Mouse (Mus musculus): ENCODE results near the gene Hoxa10. TPM values are rescaled to one million over a fixed set of nuclear protein-coding genes. Genes with fewer than 3 reads are reported as not detected.

Gene Hoxa10
- polyA plus RNA-seq, 2 experiments = 0.04 TPM; not detected in 1

DNA sequence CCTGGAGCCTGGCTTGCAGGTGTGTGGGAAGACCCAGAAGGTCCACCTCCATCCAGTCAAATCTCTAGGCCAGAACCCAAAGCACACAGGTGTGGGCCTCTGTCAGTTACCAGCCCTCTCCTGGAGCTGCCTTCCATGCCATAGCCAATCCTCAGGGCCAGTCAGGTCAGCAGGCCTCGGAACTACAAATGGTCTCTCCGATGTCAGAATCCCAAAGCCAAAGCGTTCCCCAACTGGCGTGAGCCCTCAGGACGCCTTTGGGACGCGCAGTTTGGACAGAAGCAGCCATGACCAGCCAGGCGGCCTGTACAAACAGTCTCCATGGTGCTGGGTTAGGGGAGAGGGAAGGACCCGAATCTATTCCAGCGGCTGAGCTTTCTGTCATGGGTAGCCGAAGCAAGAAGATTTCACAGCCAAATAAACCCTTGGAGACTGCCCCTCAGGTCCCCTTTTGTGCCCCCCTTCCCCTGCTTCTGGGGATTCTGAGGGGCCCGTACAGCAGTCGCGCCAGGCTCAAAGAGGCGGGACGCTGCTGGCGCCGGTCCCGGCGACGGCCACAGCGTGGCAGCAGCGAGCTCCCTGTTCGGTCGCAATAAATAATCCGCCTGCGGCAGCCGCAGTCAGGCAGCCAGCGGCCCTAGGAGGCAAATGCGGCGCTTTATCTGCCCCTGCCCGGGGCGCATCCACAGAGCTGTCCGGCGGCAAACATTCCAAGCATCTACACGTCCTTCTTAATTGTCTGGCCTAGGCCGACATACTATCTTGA, 29.3 kb downstream of the Hoxa10 start:
- DNase-seq (ENCODE audit: low read depth in 3 of 3, low spot score in 3 of 3) (no peak), ATAC-seq (ENCODE audit: insufficient read depth) (no peak)
- no peak overlapping the region for H3K9ac ChIP-seq (replicated peaks)
- TF ChIP-seq EP300 (IDR thresholded peaks at IDR 0.05; ENCODE audit: low read depth) = no peak
- peak; percentile 72 for TF ChIP-seq CTCF (IDR thresholded peaks at IDR 0.05; ENCODE audit: low read depth)
- no peaks in the 10 kb centered on the region for H3K36me3 ChIP-seq (replicated peaks; ENCODE audit: control insufficient read depth, insufficient read depth, low read depth)
- H3K4me2 ChIP-seq (ENCODE audit: low read depth) = no peak overlapping the region; the same call in 1 of the 2 replicates
- H3K4me3 ChIP-seq (ENCODE audit: insufficient read depth in 1 of 2, low read depth in 2 of 2, low read length in 2 of 2) = no peak overlapping the region
- H3K4me1 ChIP-seq (replicated peaks; ENCODE audit: control insufficient read depth in 2 of 2, insufficient read depth in 2 of 2, low read length in 1 of 2) = no peaks in the 10 kb centered on the region
- peaks cover 97% of the 10 kb centered on the region for H3K27me3 ChIP-seq (ENCODE audit: control insufficient read depth, insufficient read depth, low read length)
- 2% methylated on average over 37 of the region's 37 CpGs for WGBS (ENCODE audit: insufficient replicate concordance)
- no peaks in the 10 kb centered on the region for H3K9me3 ChIP-seq (ENCODE audit: control insufficient read depth, low read length)
- no peak overlapping the region for H3K27ac ChIP-seq

- Histone ChIP-seq H3K4me3 (ENCODE audit: insufficient read depth in 1 of 2, low read depth in 2 of 2, low read length in 2 of 2) (no peak overlapping the region), H3K4me2 (ENCODE audit: low read depth) (no peak overlapping the region), H3K9ac (replicated peaks) (no peak overlapping the region), H3K27ac (no peak overlapping the region), H3K36me3 (replicated peaks; ENCODE audit: control insufficient read depth, insufficient read depth, low read depth) (no peaks in the 10 kb centered on the region), H3K9me3 (ENCODE audit: control insufficient read depth, low read length) (no peaks in the 10 kb centered on the region), H3K27me3 (ENCODE audit: control insufficient read depth, insufficient read depth, low read length) (peaks cover 97% of the 10 kb centered on the region), H3K4me1 (replicated peaks; ENCODE audit: control insufficient read depth in 2 of 2, insufficient read depth in 2 of 2, low read length in 1 of 2) (no peaks in the 10 kb centered on the region)
- ATAC-seq (ENCODE audit: insufficient read depth) (no peak), DNase-seq (ENCODE audit: low read depth in 3 of 3, low spot score in 3 of 3) (no peak)
- TF ChIP-seq CTCF (IDR thresholded peaks at IDR 0.05; ENCODE audit: low read depth) (no peak), EP300 (IDR thresholded peaks at IDR 0.05; ENCODE audit: low read depth) (no peak)
- 25% methylated on average over 12 of the region's 12 CpGs for WGBS (ENCODE audit: insufficient replicate concordance)
Observed at GRCm38 (mm10) chr6:52209685-52210046, 31.0 kb downstream of the Hoxa10 start.

DNA sequence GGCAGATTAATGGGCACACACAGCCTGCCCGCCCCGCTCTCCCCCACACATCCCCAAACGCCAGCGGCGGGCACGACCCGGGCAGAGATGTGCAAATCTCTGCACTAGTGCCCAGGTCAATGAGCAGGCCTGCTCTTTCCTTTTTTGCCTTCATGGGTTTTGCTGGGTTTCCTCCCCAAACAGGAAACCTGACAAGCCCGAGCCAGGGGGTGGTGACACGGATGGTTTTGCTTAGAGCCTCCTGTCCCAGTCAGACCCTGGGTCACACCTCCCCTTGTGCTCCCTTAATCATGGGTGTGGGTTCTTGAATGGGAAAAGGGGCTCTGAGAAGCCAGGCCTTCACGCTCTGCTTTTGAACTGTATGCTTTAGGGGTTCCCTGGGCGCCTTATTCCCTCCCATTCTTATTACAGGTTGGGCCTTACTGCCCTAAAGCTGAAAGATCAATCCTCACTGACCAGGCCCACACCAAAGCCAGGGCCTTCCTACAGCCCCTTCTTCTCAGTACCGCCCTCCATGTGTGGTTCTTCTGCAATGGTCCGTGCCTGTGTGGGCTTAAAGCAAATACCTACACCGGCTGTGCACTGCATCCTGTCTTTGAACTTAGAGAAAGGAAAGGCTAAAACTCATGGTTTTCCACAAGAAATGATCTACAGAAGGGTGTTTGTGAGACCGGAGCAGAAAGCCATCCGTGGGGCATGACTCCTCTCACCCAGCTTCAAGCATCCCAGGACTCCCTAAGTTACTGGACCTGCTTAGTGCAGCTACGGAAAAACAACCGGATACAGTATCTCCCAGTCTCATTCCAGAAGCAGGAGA, 31.6 kb downstream of the Hoxa10 start:
- WGBS (ENCODE audit: insufficient replicate concordance) = 10% methylated on average over 18 of the region's 18 CpGs
- Histone ChIP-seq H3K4me1 (replicated peaks; ENCODE audit: control insufficient read depth in 2 of 2, insufficient read depth in 2 of 2, low read length in 1 of 2) (no peaks in the 10 kb centered on the region), H3K9me3 (ENCODE audit: control insufficient read depth, low read length) (no peaks in the 10 kb centered on the region), H3K27ac (no peak overlapping the region), H3K4me2 (ENCODE audit: low read depth) (0 out of 2 replicates have a peak overlapping the region, but pooled peaks have one; percentile 22), H3K27me3 (ENCODE audit: control insufficient read depth, insufficient read depth, low read length) (peaks cover 97% of the 10 kb centered on the region), H3K4me3 (ENCODE audit: insufficient read depth in 1 of 2, low read depth in 2 of 2, low read length in 2 of 2) (no peak overlapping the region), H3K36me3 (replicated peaks; ENCODE audit: control insufficient read depth, insufficient read depth, low read depth) (no peaks in the 10 kb centered on the region), H3K9ac (replicated peaks) (no peak overlapping the region)
- ATAC-seq (ENCODE audit: insufficient read depth) = no peak
- DNase-seq (ENCODE audit: low read depth in 3 of 3, low spot score in 3 of 3) = no peak
- TF ChIP-seq EP300 (IDR thresholded peaks at IDR 0.05; ENCODE audit: low read depth) = no peak
- TF ChIP-seq CTCF (IDR thresholded peaks at IDR 0.05; ENCODE audit: low read depth) = no peak

DNA sequence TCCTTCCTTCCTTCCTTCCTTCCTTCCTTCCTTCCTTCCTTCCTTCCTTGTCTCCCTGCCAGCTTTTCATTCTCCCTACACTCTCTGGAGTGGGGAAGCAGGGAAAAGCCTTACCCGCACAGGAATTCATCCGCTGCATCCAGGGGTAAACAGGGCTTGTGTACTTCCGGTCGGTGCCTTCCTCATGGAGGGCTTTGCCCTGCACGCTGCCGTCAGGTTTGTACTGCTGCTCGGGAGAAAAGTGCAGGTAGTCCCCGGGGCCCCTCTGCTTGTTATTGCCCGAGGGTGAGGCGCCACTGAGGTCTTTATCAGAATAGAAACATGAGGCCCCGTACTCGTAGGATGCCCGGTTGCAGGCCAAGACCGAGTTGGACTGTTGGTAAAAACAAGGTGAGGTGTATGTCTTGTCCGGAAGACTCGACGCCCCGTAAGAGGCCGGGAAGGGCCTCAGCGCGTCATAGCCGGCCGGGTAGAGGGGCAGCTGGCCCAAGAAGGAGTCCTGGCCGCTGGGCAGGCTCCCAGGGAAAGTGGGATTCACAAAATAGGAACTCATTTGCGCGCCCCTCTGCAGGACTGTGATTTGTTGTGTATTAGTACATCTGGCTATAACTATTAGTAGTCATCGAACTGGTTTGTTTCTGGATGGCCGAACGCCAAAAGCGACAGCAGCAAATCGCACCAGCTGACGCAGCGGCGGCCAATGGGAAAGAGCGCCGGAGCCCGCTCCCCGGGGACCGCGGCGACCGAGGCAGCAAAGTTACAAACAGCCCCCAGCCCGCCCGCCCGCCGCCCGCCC, 32.4 kb downstream of the Hoxa10 start, which contains the start of gene Hoxa6:
TSS of gene Hoxa6 (minus strand) at position 651 of the 796 bp plus-strand sequence.
- Histone ChIP-seq H3K4me2 (ENCODE audit: low read depth) (0 out of 2 replicates have a peak within 1 kb of the TSS, but pooled peaks have one; percentile 22), H3K9me3 (ENCODE audit: control insufficient read depth, low read length) (no peaks in the 10 kb centered on the region), H3K27ac (no peak within 1 kb of the TSS), H3K4me3 (ENCODE audit: insufficient read depth in 1 of 2, low read depth in 2 of 2, low read length in 2 of 2) (no peak within 1 kb of the TSS), H3K4me1 (replicated peaks; ENCODE audit: control insufficient read depth in 2 of 2, insufficient read depth in 2 of 2, low read length in 1 of 2) (no peaks in the 10 kb centered on the region), H3K36me3 (replicated peaks; ENCODE audit: control insufficient read depth, insufficient read depth, low read depth) (no peaks in the 10 kb centered on the region), H3K27me3 (ENCODE audit: control insufficient read depth, insufficient read depth, low read length) (peaks cover 97% of the 10 kb centered on the region), H3K9ac (replicated peaks) (no peak within 1 kb of the TSS)
- WGBS (ENCODE audit: insufficient replicate concordance) = 4% methylated on average over 47 of the region's 47 CpGs
- DNase-seq (ENCODE audit: low read depth in 3 of 3, low spot score in 3 of 3) (no peak), ATAC-seq (ENCODE audit: insufficient read depth) (no peak)
- TF ChIP-seq CTCF (IDR thresholded peaks at IDR 0.05; ENCODE audit: low read depth) = no peak
- no peak for TF ChIP-seq EP300 (IDR thresholded peaks at IDR 0.05; ENCODE audit: low read depth)
